Mouse (Mus musculus) neural tube, embryonic 14.5 days (tissue): ENCODE results near the gene Scamp2. TPM values are rescaled to one million over a fixed set of nuclear protein-coding genes. Genes with fewer than 3 reads are reported as not detected.

Experiments
- ATAC-seq: fragments of 200-750 bp; cut with Nextera tagmentation; 2 replicates; pipeline ENCODE4 v1.8.0; 2017; ENCODE audit warnings: low read depth, mild to moderate bottlenecking, moderate TSS enrichment, moderate library complexity
- H3K27ac ChIP-seq: fragments of 300-500 bp; sonication (generic); 2 replicates; pipeline ENCODE4 v1.5.1; 2014; ENCODE audit warnings: low read depth, mild to moderate bottlenecking, control low read depth, low read length, moderate library complexity, mixed read lengths
- H3K27me3 ChIP-seq: fragments of 300-500 bp; sonication (generic); 2 replicates; pipeline ENCODE4 v1.6.1; 2014; ENCODE audit warnings: low read length; ENCODE audit not compliant: control insufficient read depth, insufficient read depth
- H3K36me3 ChIP-seq: fragments of 300-500 bp; sonication (generic); 2 replicates; pipeline ENCODE4 v1.6.1; 2014; ENCODE audit warnings: low read length, mixed read lengths; ENCODE audit not compliant: control insufficient read depth, insufficient read depth
- H3K4me1 ChIP-seq: fragments of 300-500 bp; sonication (generic); 2 replicates; pipeline ENCODE4 v1.6.1; 2014; ENCODE audit warnings: low read length; ENCODE audit not compliant: control insufficient read depth, insufficient read depth
- H3K4me2 ChIP-seq: fragments of 300-500 bp; sonication (generic); 2 replicates; pipeline ENCODE4 v1.6.1; 2014; ENCODE audit warnings: mild to moderate bottlenecking, low read depth, low read length, control low read depth
- H3K4me3 ChIP-seq: fragments of 300-500 bp; sonication (generic); 2 replicates; pipeline ENCODE4 v1.5.1; 2014; ENCODE audit warnings: low read depth, low read length, control low read depth, mixed read lengths
- H3K9ac ChIP-seq: fragments of 300-500 bp; sonication (generic); replicated peaks from 2 replicates; pipeline ENCODE4 v1.6.1; 2014; ENCODE audit warnings: low read depth, mild to moderate bottlenecking, control low read depth, low read length, mixed read lengths
- H3K9me3 ChIP-seq: fragments of 300-500 bp; sonication (generic); 2 replicates; pipeline ENCODE4 v1.6.1; 2016; ENCODE audit warnings: low read length; ENCODE audit not compliant: control insufficient read depth
- WGBS: fragments of 180-500 bp; shearing (Covaris S2); extraction: QIAGEN DNeasy Blood & Tissue Kit; methylation state at CpG from one replicate; pipeline ENCODE4 v1.1.7; 2014; 5-methylcytosine and 5-hydroxymethylcytosine counted together
- polyA plus RNA-seq: library from polyadenylated mRNA; unstranded; fragments of >200 nt; fragmentation: Nextera tagmentation; extraction: Ambion mirVana; gene quantifications from 2 replicates; pipeline ENCODE4 v1.2.1, GENCODE M21; 2014

Gene Scamp2
- polyA plus RNA-seq, 1 experiment from 2014 or later: 46.1 TPM

- Histone ChIP-seq H3K9me3 (no peaks in the 10 kb centered on the region), H3K27ac (no peak overlapping the region), H3K27me3 (no peaks in the 10 kb centered on the region), H3K4me2 (no peak overlapping the region), H3K36me3 (no peaks in the 10 kb centered on the region), H3K9ac (no peak overlapping the region), H3K4me1 (peaks cover 10% of the 10 kb centered on the region), H3K4me3 (no peak overlapping the region)
- WGBS: 65% methylated on average over 2 of the region's 2 CpGs
- no peak for ATAC-seq
These were observed 1.2 kb upstream of the Scamp2 start for GRCm38 (mm10) chr9:57559568-57559967.

- no peaks in the 10 kb centered on the region for H3K27me3 ChIP-seq
- no peaks in the 10 kb centered on the region for H3K36me3 ChIP-seq
- 28% methylated on average over 7 of the region's 7 CpGs for WGBS
- peak overlapping the region; percentile 52 for H3K27ac ChIP-seq
- ATAC-seq: 0 out of 2 replicates have a peak, but pooled peaks have one; percentile 6
- H3K9me3 ChIP-seq: no peaks in the 10 kb centered on the region
- peak overlapping the region; percentile 67 for H3K4me3 ChIP-seq
- H3K4me2 ChIP-seq: peak overlapping the region; percentile 39
- peak overlapping the region; percentile 59; the same call in 1 of the 2 replicates for H3K9ac ChIP-seq
- H3K4me1 ChIP-seq: peaks cover 12% of the 10 kb centered on the region
These were observed 480 bp upstream of the Scamp2 start for GRCm38 (mm10) chr9:57560263-57560662.

GRCm38 (mm10) chr9:57561711-57562099 is 962 bp downstream of the Scamp2 start:
- Histone ChIP-seq H3K4me1 (peaks cover 20% of the 10 kb centered on the region), H3K9ac (no peak overlapping the region), H3K27ac (no peak overlapping the region), H3K4me3 (peak overlapping the region; percentile 67), H3K27me3 (no peaks in the 10 kb centered on the region), H3K36me3 (no peaks in the 10 kb centered on the region), H3K4me2 (peak overlapping the region; percentile 93), H3K9me3 (no peaks in the 10 kb centered on the region)
- WGBS: 77% methylated on average over 13 of the region's 13 CpGs
- no peak for ATAC-seq

- no peak for ATAC-seq
- H3K4me1 ChIP-seq: peaks cover 20% of the 10 kb centered on the region
- no peak overlapping the region for H3K9ac ChIP-seq
- 79% methylated on average over 4 of the region's 4 CpGs for WGBS
- H3K9me3 ChIP-seq: no peaks in the 10 kb centered on the region
- no peaks in the 10 kb centered on the region for H3K27me3 ChIP-seq
- no peak overlapping the region for H3K4me3 ChIP-seq
- H3K4me2 ChIP-seq: no peak overlapping the region
- H3K36me3 ChIP-seq: no peaks in the 10 kb centered on the region; the same call in 1 of the 2 replicates
- H3K27ac ChIP-seq: no peak overlapping the region
These were observed 2.2 kb downstream of the Scamp2 start for GRCm38 (mm10) chr9:57562896-57563372.

- Histone ChIP-seq H3K9me3 (no peaks in the 10 kb centered on the region), H3K9ac (no peak overlapping the region), H3K4me1 (peaks cover 20% of the 10 kb centered on the region), H3K4me3 (no peak overlapping the region), H3K27ac (no peak overlapping the region), H3K36me3 (peaks cover 11% of the 10 kb centered on the region; the same call in 1 of the 2 replicates), H3K27me3 (no peaks in the 10 kb centered on the region), H3K4me2 (no peak overlapping the region)
- no peak for ATAC-seq
- 89% methylated on average over 6 of the region's 6 CpGs for WGBS
These were observed 3.9 kb downstream of the Scamp2 start for GRCm38 (mm10) chr9:57564609-57565008.

GRCm38 (mm10) chr9:57565741-57566221 is 5.0 kb downstream of the Scamp2 start:
- no peak overlapping the region for H3K4me3 ChIP-seq
- H3K27ac ChIP-seq: peak overlapping the region; percentile 35
- H3K36me3 ChIP-seq: peaks cover 11% of the 10 kb centered on the region; the same call in 1 of the 2 replicates
- H3K4me2 ChIP-seq: no peak overlapping the region
- peaks cover 20% of the 10 kb centered on the region for H3K4me1 ChIP-seq
- H3K9me3 ChIP-seq: no peaks in the 10 kb centered on the region
- 45% methylated on average over 10 of the region's 10 CpGs for WGBS
- no peak overlapping the region for H3K9ac ChIP-seq
- ATAC-seq: no peak
- no peaks in the 10 kb centered on the region for H3K27me3 ChIP-seq

- 69% methylated on average over 8 of the region's 8 CpGs for WGBS
- no peak for ATAC-seq
- Histone ChIP-seq H3K9ac (no peak overlapping the region), H3K27me3 (no peaks in the 10 kb centered on the region), H3K4me1 (peaks cover 13% of the 10 kb centered on the region), H3K27ac (no peak overlapping the region), H3K4me3 (no peak overlapping the region), H3K9me3 (no peaks in the 10 kb centered on the region), H3K36me3 (peaks cover 11% of the 10 kb centered on the region; the same call in 1 of the 2 replicates), H3K4me2 (no peak overlapping the region)
These were observed 6.1 kb downstream of the Scamp2 start for GRCm38 (mm10) chr9:57566846-57567245.

GRCm38 (mm10) chr9:57568500-57568899 is 7.8 kb downstream of the Scamp2 start:
- H3K27ac ChIP-seq: no peak overlapping the region

GRCm38 (mm10) chr9:57574397-57574796 is 13.7 kb downstream of the Scamp2 start:
- ATAC-seq: no peak
- peaks cover 15% of the 10 kb centered on the region; the same call in 1 of the 2 replicates for H3K36me3 ChIP-seq

More at GRCm38 (mm10) chr9:57568500-57568899, 7.8 kb downstream of the Scamp2 start:
- ATAC-seq: no peak
- Histone ChIP-seq H3K9ac (no peak overlapping the region), H3K4me2 (no peak overlapping the region), H3K36me3 (peaks cover 11% of the 10 kb centered on the region; the same call in 1 of the 2 replicates), H3K9me3 (no peaks in the 10 kb centered on the region), H3K4me3 (no peak overlapping the region), H3K4me1 (peaks cover 10% of the 10 kb centered on the region), H3K27me3 (no peaks in the 10 kb centered on the region)
- WGBS: 94% methylated on average over 6 of the region's 6 CpGs

More at GRCm38 (mm10) chr9:57574397-57574796, 13.7 kb downstream of the Scamp2 start:
- no peak overlapping the region for H3K4me2 ChIP-seq
- H3K27me3 ChIP-seq: no peaks in the 10 kb centered on the region
- H3K9me3 ChIP-seq: no peaks in the 10 kb centered on the region
- H3K9ac ChIP-seq: no peak overlapping the region
- no peak overlapping the region for H3K4me3 ChIP-seq
- no peaks in the 10 kb centered on the region for H3K4me1 ChIP-seq
- H3K27ac ChIP-seq: no peak overlapping the region
